Mouse (Mus musculus) embryonic facial prominence, embryonic 10.5 days (tissue): ENCODE data around the gene Tmem94. TPM values are rescaled to one million over a fixed set of nuclear protein-coding genes. Genes with fewer than 3 reads are reported as not detected.
"Not testable (repeated sequence)": the region's sequence is repeated elsewhere in the genome, so short reads cannot be mapped to it uniquely, and the experiment has no call there.

Experiments used
- DNase-seq: peaks from one replicate; pipeline ENCODE4 v3.0.0-alpha.2; 2017; ENCODE audit warnings: low spot score
- H3K27ac ChIP-seq: fragments of 300-500 bp; sonication (generic); replicated peaks from 2 replicates; pipeline ENCODE4 v1.5.1; 2016; ENCODE audit warnings: mild to moderate bottlenecking
- H3K27me3 ChIP-seq: fragments of 300-500 bp; sonication (generic); replicated peaks from 2 replicates; pipeline ENCODE4 v1.6.1; 2016; ENCODE audit warnings: low read depth, mild to moderate bottlenecking; ENCODE audit not compliant: poor library complexity, severe bottlenecking
- H3K36me3 ChIP-seq: fragments of 300-500 bp; sonication (generic); replicated peaks from 2 replicates; pipeline ENCODE4 v1.6.1; 2016; ENCODE audit warnings: mild to moderate bottlenecking, moderate library complexity
- H3K4me1 ChIP-seq: fragments of 300-500 bp; sonication (generic); 2 replicates; pipeline ENCODE4 v1.6.1; 2016
- H3K4me3 ChIP-seq: fragments of 300-500 bp; sonication (generic); 2 replicates; pipeline ENCODE4 v1.5.1; 2016; ENCODE audit warnings: mild to moderate bottlenecking, moderate library complexity
- H3K9me3 ChIP-seq: fragments of 300-500 bp; sonication (generic); 2 replicates; pipeline ENCODE4 v1.6.1; 2016; ENCODE audit warnings: mild to moderate bottlenecking
- WGBS: fragments of 180-500 bp; shearing (Covaris S2); methylation state at CpG from one replicate; pipeline ENCODE4 v1.1.7; 2016; 5-methylcytosine and 5-hydroxymethylcytosine counted together
- polyA plus RNA-seq: library from polyadenylated mRNA; unstranded; fragments of >200 nt; fragmentation: Nextera tagmentation; extraction: Ambion mirVana; gene quantifications from 2 replicates; pipeline ENCODE4 v1.2.1, GENCODE M21; 2016

Tmem94 gene
- polyA plus RNA-seq, 1 experiment from 2014 or later, result 34.6 TPM

- 94% methylated on average over 1 of the region's 1 CpGs for WGBS
- H3K9me3 ChIP-seq, result no peaks in the 10 kb centered on the region
- H3K4me1 ChIP-seq, result peaks cover 8% of the 10 kb centered on the region; the same call in 1 of the 2 replicates
- H3K36me3 ChIP-seq, result no peaks in the 10 kb centered on the region
- no peak overlapping the region for H3K4me3 ChIP-seq
- H3K27me3 ChIP-seq, result no peaks in the 10 kb centered on the region
- no peak for DNase-seq
- H3K27ac ChIP-seq, result no peak overlapping the region
Measured at GRCm38 (mm10) chr11:115746109-115746508, 19.1 kb upstream of the Tmem94 start.

- Histone ChIP-seq H3K27ac (0 out of 2 replicates have a peak overlapping the region, but pooled peaks have one; percentile 57), H3K4me1 (peaks cover 8% of the 10 kb centered on the region; the same call in 1 of the 2 replicates), H3K4me3 (peak overlapping the region; percentile 43; the same call in 1 of the 2 replicates), H3K36me3 (no peaks in the 10 kb centered on the region), H3K27me3 (no peaks in the 10 kb centered on the region), H3K9me3 (no peaks in the 10 kb centered on the region)
- no peak for DNase-seq
- WGBS, result 74% methylated on average over 8 of the region's 8 CpGs
Measured at GRCm38 (mm10) chr11:115746762-115747161, 18.5 kb upstream of the Tmem94 start.

GRCm38 (mm10) chr11:115747351-115747750 lies 17.9 kb upstream of the Tmem94 start:
- Histone ChIP-seq H3K27me3 (no peaks in the 10 kb centered on the region), H3K4me3 (peak overlapping the region; percentile 43), H3K9me3 (no peaks in the 10 kb centered on the region), H3K36me3 (no peaks in the 10 kb centered on the region), H3K27ac (peak overlapping the region; percentile 57; the same call in 1 of the 2 replicates), H3K4me1 (peaks cover 8% of the 10 kb centered on the region; the same call in 1 of the 2 replicates)
- DNase-seq, result no peak
- 10% methylated on average over 15 of the region's 15 CpGs for WGBS

- Histone ChIP-seq H3K9me3 (no peaks in the 10 kb centered on the region), H3K4me1 (peaks cover 8% of the 10 kb centered on the region; the same call in 1 of the 2 replicates), H3K27me3 (no peaks in the 10 kb centered on the region), H3K27ac (no peak overlapping the region), H3K4me3 (no peak overlapping the region), H3K36me3 (no peaks in the 10 kb centered on the region)
- WGBS, result 88% methylated on average over 5 of the region's 5 CpGs
- DNase-seq, result no peak
Measured at GRCm38 (mm10) chr11:115749834-115750233, 15.4 kb upstream of the Tmem94 start.

GRCm38 (mm10) chr11:115751725-115752124 lies 13.5 kb upstream of the Tmem94 start:
- Histone ChIP-seq H3K27me3 (no peaks in the 10 kb centered on the region), H3K27ac (no peak overlapping the region), H3K4me1 (peaks cover 8% of the 10 kb centered on the region; the same call in 1 of the 2 replicates), H3K4me3 (no peak overlapping the region), H3K9me3 (no peaks in the 10 kb centered on the region), H3K36me3 (no peaks in the 10 kb centered on the region)
- WGBS, result 74% methylated on average over 2 of the region's 2 CpGs
- no peak for DNase-seq

GRCm38 (mm10) chr11:115752653-115753052 lies 12.6 kb upstream of the Tmem94 start:
- Histone ChIP-seq H3K9me3 (no peaks in the 10 kb centered on the region), H3K27me3 (no peaks in the 10 kb centered on the region), H3K27ac (no peak overlapping the region), H3K4me3 (no peak overlapping the region), H3K36me3 (no peaks in the 10 kb centered on the region), H3K4me1 (peaks cover 1% of the 10 kb centered on the region; the same call in 1 of the 2 replicates)
- 81% methylated on average over 7 of the region's 7 CpGs for WGBS
- no peak for DNase-seq

- no peak overlapping the region for H3K27ac ChIP-seq
- DNase-seq, result no peak
- WGBS, result 80% methylated on average over 4 of the region's 4 CpGs
- H3K36me3 ChIP-seq, result no peaks in the 10 kb centered on the region
- no peaks in the 10 kb centered on the region for H3K9me3 ChIP-seq
- H3K27me3 ChIP-seq, result no peaks in the 10 kb centered on the region
- no peak overlapping the region for H3K4me3 ChIP-seq
- H3K4me1 ChIP-seq, result no peaks in the 10 kb centered on the region
Measured at GRCm38 (mm10) chr11:115753485-115753884, 11.7 kb upstream of the Tmem94 start.

GRCm38 (mm10) chr11:115762176-115762575 lies 3.1 kb upstream of the Tmem94 start:
- H3K36me3 ChIP-seq, H3K9me3 ChIP-seq, H3K27me3 ChIP-seq, H3K27ac ChIP-seq, DNase-seq, H3K4me3 ChIP-seq: not testable (repeated sequence)
- WGBS, result 93% methylated on average over 7 of the region's 7 CpGs
- peaks cover 12% of the 10 kb centered on the region for H3K4me1 ChIP-seq

GRCm38 (mm10) chr11:115764698-115765097 lies 535 bp upstream of the Tmem94 start:
- H3K27ac ChIP-seq, result peak overlapping the region; percentile 99
- no peak for DNase-seq

GRCm38 (mm10) chr11:115765607-115766141 lies 441 bp downstream of the Tmem94 start:
- H3K9me3 ChIP-seq, result no peaks in the 10 kb centered on the region
- H3K27ac ChIP-seq, result peak overlapping the region; percentile 99
- H3K36me3 ChIP-seq, result peaks cover 11% of the 10 kb centered on the region
- H3K4me3 ChIP-seq, result peak overlapping the region; percentile 88
- WGBS, result under 1% methylated on average over 34 of the region's 34 CpGs
- H3K4me1 ChIP-seq, result peaks cover 28% of the 10 kb centered on the region
- DNase-seq, result peak; percentile 69
- H3K27me3 ChIP-seq, result no peaks in the 10 kb centered on the region

More at GRCm38 (mm10) chr11:115764698-115765097, 535 bp upstream of the Tmem94 start:
- peak overlapping the region; percentile 88 for H3K4me3 ChIP-seq
- peaks cover 6% of the 10 kb centered on the region for H3K36me3 ChIP-seq
- no peaks in the 10 kb centered on the region for H3K27me3 ChIP-seq
- H3K4me1 ChIP-seq, result peaks cover 24% of the 10 kb centered on the region
- 27% methylated on average over 2 of the region's 2 CpGs for WGBS
- H3K9me3 ChIP-seq, result no peaks in the 10 kb centered on the region

- WGBS, result 55% methylated on average over 13 of the region's 13 CpGs
- no peak for DNase-seq
- peaks cover 11% of the 10 kb centered on the region for H3K36me3 ChIP-seq
- H3K27me3 ChIP-seq, result no peaks in the 10 kb centered on the region
- H3K4me3 ChIP-seq, result peak overlapping the region; percentile 88
- peaks cover 28% of the 10 kb centered on the region for H3K4me1 ChIP-seq
- no peaks in the 10 kb centered on the region for H3K9me3 ChIP-seq
- peak overlapping the region; percentile 99 for H3K27ac ChIP-seq
Measured at GRCm38 (mm10) chr11:115766356-115766943, 1.2 kb downstream of the Tmem94 start.

- 91% methylated on average over 8 of the region's 8 CpGs for WGBS
- H3K4me1 ChIP-seq, result peaks cover 28% of the 10 kb centered on the region
- no peaks in the 10 kb centered on the region for H3K27me3 ChIP-seq
- peak overlapping the region; percentile 88 for H3K4me3 ChIP-seq
- H3K27ac ChIP-seq, result no peak overlapping the region; the same call in 1 of the 2 replicates
- no peaks in the 10 kb centered on the region for H3K9me3 ChIP-seq
- H3K36me3 ChIP-seq, result peaks cover 13% of the 10 kb centered on the region
- DNase-seq, result no peak
Measured at GRCm38 (mm10) chr11:115766981-115767380, 1.7 kb downstream of the Tmem94 start.

GRCm38 (mm10) chr11:115768896-115769295 lies 3.7 kb downstream of the Tmem94 start:
- Histone ChIP-seq H3K27me3 (no peaks in the 10 kb centered on the region), H3K27ac (no peak overlapping the region), H3K4me1 (peaks cover 28% of the 10 kb centered on the region), H3K36me3 (peaks cover 28% of the 10 kb centered on the region), H3K9me3 (no peaks in the 10 kb centered on the region), H3K4me3 (no peak overlapping the region)
- DNase-seq, result no peak
- 93% methylated on average over 3 of the region's 3 CpGs for WGBS
